Mouse (Mus musculus): Measurements from ENCODE around the gene Ehd4.
A peak's percentile ranks its signal among the peaks of the same experiment; 100 is the strongest.

DNA sequence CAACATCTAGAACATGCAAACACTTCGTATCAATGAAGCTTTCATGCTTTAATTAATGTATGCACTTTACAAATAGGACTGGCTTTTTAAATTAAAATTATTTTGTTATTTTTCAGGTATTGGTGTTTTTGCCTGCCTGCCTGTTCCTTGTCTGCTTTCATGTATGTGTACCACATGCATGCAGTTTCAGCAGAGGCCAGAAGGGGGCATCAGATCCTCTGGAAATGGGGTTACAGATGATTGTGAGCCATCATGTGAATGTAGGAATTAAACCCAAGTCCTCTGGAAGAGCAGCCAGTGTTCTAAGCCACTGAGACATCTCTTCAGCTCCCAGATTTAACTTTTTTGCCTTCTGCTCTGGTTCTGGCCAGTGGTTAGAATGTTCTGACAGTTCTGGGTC lies 33.2 kb upstream of the Ehd4 start:
- no peak for TF ChIP-seq POLR2A (IDR thresholded peaks at IDR 0.05; ENCODE audit: borderline replicate concordance, extremely low read depth, insufficient read depth, insufficient read length, poor library complexity, severe bottlenecking)
- peak; percentile 26; the same call in 1 of the 2 replicates for TF ChIP-seq CTCF (IDR thresholded peaks at IDR 0.05; ENCODE audit: borderline replicate concordance, extremely low read depth, insufficient read depth, insufficient read length)
